Mouse (Mus musculus): ENCODE measurements around the gene Moap1. TPM values are rescaled to one million over a fixed set of nuclear protein-coding genes. Genes with fewer than 3 reads are reported as not detected.

The Moap1 gene
- polyA plus RNA-seq, 1 experiment, result 5.9 TPM

GRCm38 (mm10) chr12:102704457-102705198 is 38.8 kb downstream of the Moap1 start, which contains the start of gene Itpk1:
TSS of gene Itpk1 (minus strand) at chr12:102704930.
- peak within 1 kb of the TSS; percentile 29 for H3K4me3 ChIP-seq
- H3K36me3 ChIP-seq (ENCODE audit: control insufficient read depth, insufficient read depth), result no peaks in the 10 kb centered on the region
- H3K4me2 ChIP-seq (ENCODE audit: low read depth), result peak within 1 kb of the TSS; percentile 76
- H3K79me2 ChIP-seq (ENCODE audit: control insufficient read depth, insufficient read depth), result no peaks in the 10 kb centered on the region
- no peaks in the 10 kb centered on the region for H3K27me3 ChIP-seq (ENCODE audit: control insufficient read depth, insufficient read depth, insufficient read length)
- TF ChIP-seq POLR2A (IDR thresholded peaks at IDR 0.05; ENCODE audit: insufficient read length, low read depth) (peak; percentile 72), USF1 (IDR thresholded peaks at IDR 0.05; ENCODE audit: low read depth) (no peak), SRF (IDR thresholded peaks at IDR 0.05; ENCODE audit: control insufficient read depth, insufficient read length, low read depth) (no peak), POLR2AphosphoS2 (IDR thresholded peaks at IDR 0.05; ENCODE audit: insufficient read length, low read depth) (no peak), TCF12 (IDR thresholded peaks at IDR 0.05; ENCODE audit: insufficient read depth, poor library complexity, severe bottlenecking) (no peak), MYOG (IDR thresholded peaks at IDR 0.05; ENCODE audit: control insufficient read depth in 1 of 3, insufficient read depth in 1 of 3, insufficient read length in 2 of 3, low read depth in 2 of 3) (no peak), TCF3 (IDR thresholded peaks at IDR 0.05; ENCODE audit: insufficient read length, low read depth) (no peak), CEBPB (IDR thresholded peaks at IDR 0.05; ENCODE audit: insufficient read depth, poor library complexity, severe bottlenecking) (no peak), REST (IDR thresholded peaks at IDR 0.05; ENCODE audit: insufficient read depth, insufficient read length) (no peak)
- peak within 1 kb of the TSS; percentile 58 for H3ac ChIP-seq (ENCODE audit: control insufficient read depth, insufficient read length)

GRCm38 (mm10) chr12:102703921-102704408 is 39.5 kb downstream of the Moap1 start:
- H3K27me3 ChIP-seq (ENCODE audit: control insufficient read depth, insufficient read depth, insufficient read length), result no peaks in the 10 kb centered on the region
- H3K79me2 ChIP-seq (ENCODE audit: control insufficient read depth, insufficient read depth), result no peaks in the 10 kb centered on the region
- H3ac ChIP-seq (ENCODE audit: control insufficient read depth, insufficient read length), result peak overlapping the region; percentile 58
- H3K4me2 ChIP-seq (ENCODE audit: low read depth), result peak overlapping the region; percentile 76
- peak overlapping the region; percentile 29 for H3K4me3 ChIP-seq
- TF ChIP-seq MYOG (IDR thresholded peaks at IDR 0.05; ENCODE audit: control insufficient read depth in 1 of 3, insufficient read depth in 1 of 3, insufficient read length in 2 of 3, low read depth in 2 of 3) (no peak), MAX (IDR thresholded peaks at IDR 0.05; ENCODE audit: low read depth) (no peak), CEBPB (IDR thresholded peaks at IDR 0.05; ENCODE audit: insufficient read depth, poor library complexity, severe bottlenecking) (no peak), USF1 (IDR thresholded peaks at IDR 0.05; ENCODE audit: low read depth) (no peak), POLR2AphosphoS2 (IDR thresholded peaks at IDR 0.05; ENCODE audit: insufficient read length, low read depth) (no peak)
- H3K36me3 ChIP-seq (ENCODE audit: control insufficient read depth, insufficient read depth), result no peaks in the 10 kb centered on the region

GRCm38 (mm10) chr12:102703441-102703840 is 40.0 kb downstream of the Moap1 start:
- no peak for TF ChIP-seq REST (IDR thresholded peaks at IDR 0.05; ENCODE audit: insufficient read depth, insufficient read length)
- TF ChIP-seq USF1 (IDR thresholded peaks at IDR 0.05; ENCODE audit: low read depth), result no peak
- no peak for TF ChIP-seq E2F4 (IDR thresholded peaks at IDR 0.05; ENCODE audit: insufficient read depth)
- no peak for TF ChIP-seq MYOG (IDR thresholded peaks at IDR 0.05; ENCODE audit: control insufficient read depth in 1 of 3, insufficient read depth in 1 of 3, insufficient read length in 2 of 3, low read depth in 2 of 3)
- no peak for TF ChIP-seq TCF12 (IDR thresholded peaks at IDR 0.05; ENCODE audit: insufficient read depth, poor library complexity, severe bottlenecking)
- Histone ChIP-seq H3K4me2 (ENCODE audit: low read depth) (peak overlapping the region; percentile 76), H3K4me3 (peak overlapping the region; percentile 29), H3ac (ENCODE audit: control insufficient read depth, insufficient read length) (no peak overlapping the region), H3K27me3 (ENCODE audit: control insufficient read depth, insufficient read depth, insufficient read length) (no peaks in the 10 kb centered on the region), H3K36me3 (ENCODE audit: control insufficient read depth, insufficient read depth) (no peaks in the 10 kb centered on the region), H3K79me2 (ENCODE audit: control insufficient read depth, insufficient read depth) (no peaks in the 10 kb centered on the region)

DNA sequence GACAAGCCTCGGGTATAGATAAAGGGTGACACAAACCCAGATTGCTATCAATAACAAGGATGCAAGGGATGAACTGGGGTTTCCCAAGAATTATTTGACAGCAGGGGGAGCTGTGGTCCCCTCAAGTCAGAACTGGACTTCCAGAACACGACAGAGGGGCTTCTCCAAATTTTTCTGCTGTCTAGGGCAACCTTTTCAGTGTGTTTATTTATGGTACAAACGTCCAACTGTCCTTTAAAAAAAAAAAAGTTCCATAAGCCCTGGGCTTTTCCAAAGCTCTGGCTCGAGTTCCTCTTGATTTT is 40.4 kb downstream of the Moap1 start:
- peak overlapping the region; percentile 76 for H3K4me2 ChIP-seq (ENCODE audit: low read depth)
- no peaks in the 10 kb centered on the region for H3K27me3 ChIP-seq (ENCODE audit: control insufficient read depth, insufficient read depth, insufficient read length)
- no peaks in the 10 kb centered on the region for H3K36me3 ChIP-seq (ENCODE audit: control insufficient read depth, insufficient read depth)
- TF ChIP-seq CEBPB (IDR thresholded peaks at IDR 0.05; ENCODE audit: insufficient read depth, poor library complexity, severe bottlenecking) (no peak), MYOG (IDR thresholded peaks at IDR 0.05; ENCODE audit: control insufficient read depth in 1 of 3, insufficient read depth in 1 of 3, insufficient read length in 2 of 3, low read depth in 2 of 3) (no peak), POLR2A (IDR thresholded peaks at IDR 0.05; ENCODE audit: insufficient read length, low read depth) (no peak), USF1 (IDR thresholded peaks at IDR 0.05; ENCODE audit: low read depth) (no peak), MYOD1 (IDR thresholded peaks at IDR 0.05; ENCODE audit: control insufficient read depth in 1 of 3, insufficient read length in 2 of 3, low read depth in 2 of 3) (no peak), MAX (IDR thresholded peaks at IDR 0.05; ENCODE audit: low read depth) (no peak), E2F4 (IDR thresholded peaks at IDR 0.05; ENCODE audit: insufficient read depth) (no peak), POLR2AphosphoS2 (IDR thresholded peaks at IDR 0.05; ENCODE audit: insufficient read length, low read depth) (no peak), SRF (IDR thresholded peaks at IDR 0.05; ENCODE audit: control insufficient read depth, insufficient read length, low read depth) (no peak), TCF12 (IDR thresholded peaks at IDR 0.05; ENCODE audit: insufficient read depth, poor library complexity, severe bottlenecking) (no peak), REST (IDR thresholded peaks at IDR 0.05; ENCODE audit: insufficient read depth, insufficient read length) (no peak), TCF3 (IDR thresholded peaks at IDR 0.05; ENCODE audit: insufficient read length, low read depth) (no peak)
- H3K4me3 ChIP-seq, result peak overlapping the region; percentile 29
- H3ac ChIP-seq (ENCODE audit: control insufficient read depth, insufficient read length), result no peak overlapping the region
- H3K79me2 ChIP-seq (ENCODE audit: control insufficient read depth, insufficient read depth), result no peaks in the 10 kb centered on the region
